Mouse (Mus musculus): ENCODE measurements around the gene Pard3.

The Pard3 gene

DNA sequence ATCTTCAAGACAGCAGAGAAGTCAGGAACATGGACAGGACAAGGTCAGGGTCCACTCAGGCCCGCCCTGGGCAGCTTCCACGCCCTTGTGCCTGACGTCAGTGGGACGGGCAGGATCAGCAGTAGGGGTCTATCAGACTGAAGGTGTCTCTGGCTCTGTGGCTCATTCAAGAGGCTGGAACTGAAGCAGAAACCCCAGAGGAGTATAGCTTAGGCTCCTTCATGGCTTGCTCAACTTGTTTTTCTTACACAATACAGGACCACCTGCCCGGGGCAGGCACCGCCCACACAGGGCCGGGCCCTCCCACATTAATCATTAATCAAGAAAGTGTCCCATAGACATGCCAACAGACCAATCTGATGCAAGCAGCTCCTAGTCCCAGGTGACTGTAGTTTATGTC lies 12.8 kb downstream of the Pard3 start:
- ChIA-PET CTCF (no interaction called here), POLR2A (interaction anchor here (0.6 to 2.5 kb wide), 7 partner anchors 9 to 14 kb away, joined by 3 to 7 read pairs (median 4); partner anchors contain the start of gene Pard3 (in 2 of the 4))

DNA sequence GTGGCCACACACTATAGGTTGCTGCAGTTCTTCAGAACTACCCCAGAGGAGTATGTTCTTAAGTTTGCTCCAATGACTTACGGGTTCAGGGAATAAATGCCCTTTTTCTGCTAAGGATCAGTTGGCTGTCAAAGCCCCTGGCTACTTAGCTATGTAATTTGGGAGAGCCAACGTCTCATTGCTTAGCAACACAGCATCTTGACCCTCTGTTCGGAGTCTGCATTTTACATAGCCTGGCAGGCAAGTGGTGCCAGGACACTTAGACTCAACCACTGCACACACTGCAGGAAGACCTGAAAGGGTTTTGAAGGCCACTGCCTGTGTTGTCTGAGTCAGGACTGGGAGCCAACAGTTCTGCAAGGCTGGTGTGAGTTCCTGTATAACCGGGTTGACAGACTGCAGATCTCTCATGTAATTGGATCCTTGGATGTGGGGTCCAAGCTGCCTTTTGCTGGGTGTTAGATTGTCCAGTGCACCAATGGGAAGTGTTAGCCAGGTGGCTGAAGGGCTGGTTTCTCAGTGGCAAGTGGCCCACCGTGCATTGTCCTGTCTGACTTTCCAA lies 15.6 kb downstream of the Pard3 start:
- CTCF ChIA-PET = no interaction called here
- POLR2A ChIA-PET = interaction anchor here in 2 of 4 experiments (1.1 to 2.5 kb wide), 2 partner anchors 16 to 66 kb away, joined by 3 to 7 read pairs; partner anchors contain the start of gene Pard3 (in 1 of the 2)

DNA sequence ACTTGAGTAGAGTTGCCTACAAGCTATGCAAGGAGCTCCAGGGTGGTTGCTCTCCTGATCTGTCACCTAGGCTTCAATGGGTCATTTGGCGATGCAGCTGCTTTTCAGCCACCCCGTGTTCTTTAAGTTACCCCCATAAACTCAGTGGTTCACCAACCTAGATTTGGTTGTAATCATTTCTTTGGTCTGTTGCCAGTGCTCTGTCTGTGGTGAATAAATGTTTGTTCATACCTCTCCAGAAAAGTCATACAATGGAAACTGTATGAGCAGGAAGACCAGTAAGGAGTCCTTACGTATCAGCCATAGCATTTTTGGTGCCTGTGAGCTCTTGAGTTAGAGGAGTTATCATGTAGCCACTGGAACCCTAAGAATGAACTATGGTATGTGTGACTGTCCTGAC lies 17.6 kb downstream of the Pard3 start:
- CTCF ChIA-PET = no interaction called here
- POLR2A ChIA-PET = no interaction called here

DNA sequence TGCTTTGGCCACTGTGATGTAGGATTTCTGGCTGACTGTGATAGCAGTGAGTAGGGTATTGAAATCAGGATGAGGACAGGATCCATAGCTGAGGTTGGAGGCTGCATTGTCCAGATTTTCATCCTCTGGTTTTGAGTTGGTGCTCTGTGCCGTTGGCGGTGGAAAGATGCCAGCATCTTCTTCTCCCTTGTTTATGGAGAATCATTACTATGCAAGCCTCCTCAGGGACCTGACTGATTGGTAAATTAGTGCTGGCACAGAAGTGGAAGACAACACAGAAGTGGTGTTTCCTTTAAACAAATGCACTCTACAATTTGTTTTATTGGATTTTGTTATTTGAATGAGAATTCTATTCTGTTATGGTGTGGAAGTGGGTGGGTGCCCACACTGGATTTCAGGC lies 18.8 kb downstream of the Pard3 start:
- POLR2A ChIA-PET = no interaction called here

DNA sequence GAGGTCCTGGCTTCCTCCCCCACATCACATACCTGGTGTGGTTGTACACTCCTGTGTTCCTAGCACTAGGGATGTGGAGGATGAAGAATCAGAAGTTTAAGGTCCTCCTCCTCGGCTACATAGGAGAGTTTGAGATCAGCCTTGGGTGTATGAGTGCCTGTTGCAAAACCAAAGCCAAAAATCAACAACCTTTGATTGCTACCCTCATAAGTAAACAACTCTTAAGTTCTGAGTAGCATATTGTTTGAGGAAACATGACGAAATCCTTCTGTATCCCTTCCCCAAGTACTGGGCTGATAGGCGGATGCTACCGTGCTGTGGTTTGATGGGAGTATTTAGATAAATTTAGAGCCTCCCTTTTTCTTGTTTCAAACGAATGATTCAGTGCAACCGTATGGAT lies 20.9 kb downstream of the Pard3 start:
- CTCF ChIA-PET = no interaction called here
- POLR2A ChIA-PET = interaction anchor here in 2 of 4 experiments (1.2 to 1.3 kb wide), 2 partner anchors 9 to 12 kb away, joined by 3 read pairs; no protein-coding TSS in a partner anchor

More for the DNA sequence above, 18.8 kb downstream of the Pard3 start:
- CTCF ChIA-PET = interaction anchor here in 1 of 4 experiments (0.6 kb wide), 1 partner anchor 364 kb away, joined by 3 read pairs; no protein-coding TSS in a partner anchor

DNA sequence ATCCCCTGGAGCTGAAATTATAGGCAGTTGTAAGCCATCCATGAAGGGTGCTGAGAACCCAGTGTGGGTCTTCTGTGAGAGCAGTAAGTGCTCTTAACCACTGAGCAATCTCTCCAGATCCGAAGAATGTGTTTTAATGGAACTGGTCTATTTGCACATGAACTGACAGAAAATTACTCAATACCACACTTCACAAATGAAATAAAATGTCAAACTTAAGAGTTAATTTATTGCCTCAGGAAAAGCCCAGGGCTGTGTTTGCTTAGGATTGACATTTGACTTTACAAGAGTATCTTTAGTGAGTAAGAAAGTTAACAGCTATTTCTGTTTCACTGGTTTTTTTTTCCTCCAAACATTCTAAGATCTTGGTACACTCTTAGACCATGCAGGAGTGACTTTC lies 23.7 kb downstream of the Pard3 start:
- POLR2A ChIA-PET = interaction anchor here in 3 of 4 experiments (0.5 to 1.4 kb wide), 8 partner anchors 11 to 181 kb away, joined by 3 to 6 read pairs (median 4); partner anchors contain the start of gene Pard3 (in 1 of the 3)
- CTCF ChIA-PET = no interaction called here

DNA sequence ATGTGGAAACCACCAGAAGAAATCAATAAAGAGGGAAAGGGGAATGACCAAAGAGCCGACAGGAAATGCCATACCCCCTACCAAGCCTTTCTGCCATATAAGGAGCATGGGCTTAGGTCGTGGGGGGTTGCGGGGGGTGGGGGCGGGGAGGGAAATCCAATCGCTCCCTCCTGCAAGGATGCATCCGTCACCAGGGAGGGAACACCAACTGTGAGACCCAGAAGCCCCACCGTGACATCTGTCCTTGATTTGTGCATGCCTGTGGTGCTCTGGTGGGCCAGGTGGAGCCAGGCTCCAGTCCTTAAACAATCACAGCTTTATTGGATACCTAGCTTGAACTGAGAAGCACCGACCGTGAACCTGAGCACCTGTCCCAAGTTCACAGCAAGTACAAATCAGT lies 24.7 kb downstream of the Pard3 start:
- CTCF ChIA-PET = no interaction called here
- POLR2A ChIA-PET = interaction anchor here in 2 of 4 experiments (0.7 to 1.0 kb wide), 3 partner anchors 22 to 51 kb away, joined by 3 read pairs; partner anchors contain the start of gene Pard3 (in 1 of the 2)

DNA sequence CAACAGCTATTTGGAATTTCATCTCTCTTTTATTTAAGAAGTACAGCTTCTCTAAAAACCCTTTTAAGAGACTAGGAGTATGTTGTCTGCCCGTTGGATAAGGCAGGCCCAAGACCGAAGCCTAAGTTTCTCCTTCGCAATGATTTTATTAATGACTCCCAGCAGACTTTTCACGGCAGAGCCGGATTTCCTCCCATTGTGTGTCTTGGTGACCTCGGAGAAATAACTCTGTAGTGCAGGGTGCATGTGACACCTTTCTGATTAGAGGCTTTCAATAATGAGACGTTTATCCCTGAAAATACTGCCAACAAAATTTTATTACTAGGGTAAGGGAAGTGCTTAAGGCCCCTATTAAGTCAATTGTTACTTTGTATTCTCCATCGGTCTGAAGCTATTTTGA lies 25.3 kb downstream of the Pard3 start:
- ChIA-PET POLR2A (interaction anchor here in 1 of 4 experiments (0.9 kb wide), 1 partner anchor 22 kb away, joined by 3 read pairs; no protein-coding TSS in a partner anchor), CTCF (no interaction called here)

DNA sequence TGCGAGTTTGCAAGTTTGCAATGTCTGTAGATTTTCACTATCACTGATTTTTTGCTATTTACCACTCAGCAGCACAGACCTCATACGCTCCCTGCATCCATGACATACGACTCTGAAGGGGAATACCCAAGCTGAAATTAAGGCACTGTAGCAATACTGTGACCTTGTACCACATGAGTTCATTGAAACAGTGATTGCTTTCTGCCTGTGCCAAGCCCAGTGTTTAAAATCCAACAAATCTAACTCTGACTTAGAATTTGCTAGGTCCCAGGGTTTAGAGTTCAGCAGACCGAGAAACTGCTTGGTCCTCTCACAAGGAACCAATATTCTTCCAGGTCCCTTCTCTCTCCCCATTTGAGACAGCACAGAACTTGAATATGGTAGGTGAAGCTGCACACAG lies 26.7 kb downstream of the Pard3 start:
- POLR2A ChIA-PET = interaction anchor here in 1 of 4 experiments (0.5 kb wide), 1 partner anchor 14 kb away, joined by 4 read pairs; no protein-coding TSS in a partner anchor
- CTCF ChIA-PET = no interaction called here

DNA sequence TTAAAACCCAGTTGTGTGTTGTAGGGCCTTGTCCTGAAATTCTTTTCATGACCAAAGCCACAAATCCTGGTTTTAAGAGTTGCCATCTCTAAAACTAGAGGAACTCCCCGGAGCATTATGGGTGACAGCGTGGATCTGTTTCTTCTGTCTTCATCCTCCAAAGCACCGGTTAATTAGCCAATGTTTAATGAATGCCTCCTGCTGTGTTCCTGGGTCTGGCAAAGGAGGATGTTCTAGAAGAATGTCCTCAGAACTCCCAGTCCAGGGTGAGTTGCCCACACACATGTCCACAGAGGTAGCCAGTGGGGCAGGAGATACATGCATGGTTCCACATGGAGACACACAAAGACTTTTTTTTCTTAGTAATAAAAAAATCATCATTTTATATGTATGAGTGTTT lies 28.2 kb downstream of the Pard3 start:
- ChIA-PET POLR2A (no interaction called here), CTCF (no interaction called here)

DNA sequence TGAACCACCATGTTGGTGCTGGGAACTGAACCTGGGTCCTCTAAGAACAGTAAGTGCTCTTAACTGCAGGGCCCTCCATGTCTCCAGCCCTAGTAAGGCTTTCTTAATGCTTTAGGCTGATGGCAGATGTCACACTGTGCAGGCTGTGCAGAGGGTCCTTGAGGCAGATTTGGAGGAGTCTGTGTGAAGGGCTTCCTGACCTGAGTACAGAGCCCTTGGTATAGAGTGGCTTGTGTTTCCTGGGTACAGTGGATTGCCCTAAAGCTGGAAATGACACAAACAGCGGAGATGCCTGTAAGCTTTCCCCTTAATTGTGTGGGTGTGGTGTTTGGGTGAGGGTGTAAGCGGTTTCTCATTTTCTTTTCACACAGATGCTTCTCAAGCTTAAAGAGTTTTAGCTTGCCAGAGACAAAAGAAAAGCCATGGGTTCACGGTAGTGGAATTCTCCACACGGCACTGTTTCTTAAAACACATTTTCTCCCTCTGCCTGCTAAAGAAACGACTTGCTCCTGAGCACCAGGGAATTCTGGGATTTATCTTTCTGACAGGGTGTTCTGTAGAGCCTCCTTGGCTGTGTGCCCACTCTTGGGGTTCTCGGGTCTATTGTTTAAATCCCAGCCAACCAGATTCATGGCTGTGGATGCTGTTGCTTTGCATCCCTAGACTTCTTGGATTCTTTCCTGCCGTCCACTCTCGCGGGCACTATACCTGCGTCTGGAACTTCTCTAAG lies 28.9 kb downstream of the Pard3 start:
- POLR2A ChIA-PET = interaction anchor here in 3 of 4 experiments (0.7 to 2.2 kb wide), 3 partner anchors 10 to 223 kb away, joined by 6 to 13 read pairs (median 7); no protein-coding TSS in a partner anchor
- CTCF ChIA-PET = interaction anchor here in 1 of 4 experiments (0.6 kb wide), 2 partner anchors 15 to 1263 kb away, joined by 3 to 7 read pairs; no protein-coding TSS in a partner anchor

DNA sequence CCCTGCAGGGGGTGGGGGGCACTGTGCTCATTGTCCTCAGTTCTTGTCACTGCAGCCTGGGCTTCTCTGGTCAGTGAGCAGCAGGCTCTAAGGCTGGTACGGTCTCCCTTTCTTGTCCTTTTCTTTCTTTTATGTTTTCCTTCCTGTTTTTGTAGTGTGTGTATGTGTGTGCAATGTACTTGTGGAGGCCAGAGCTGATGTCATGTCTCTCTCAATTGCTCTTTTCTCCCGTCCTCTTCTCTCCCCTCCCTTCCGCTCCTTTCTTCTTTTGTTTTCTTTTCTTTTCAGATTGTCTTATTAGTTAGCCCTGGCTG lies 29.4 kb downstream of the Pard3 start:
- ChIA-PET CTCF (interaction anchor here in 1 of 4 experiments (0.6 kb wide), 2 partner anchors 15 to 1262 kb away, joined by 3 to 7 read pairs; no protein-coding TSS in a partner anchor), POLR2A (interaction anchor here in 3 of 4 experiments (0.7 to 2.2 kb wide), 5 partner anchors 10 to 222 kb away, joined by 3 to 13 read pairs (median 6); no protein-coding TSS in a partner anchor)

DNA sequence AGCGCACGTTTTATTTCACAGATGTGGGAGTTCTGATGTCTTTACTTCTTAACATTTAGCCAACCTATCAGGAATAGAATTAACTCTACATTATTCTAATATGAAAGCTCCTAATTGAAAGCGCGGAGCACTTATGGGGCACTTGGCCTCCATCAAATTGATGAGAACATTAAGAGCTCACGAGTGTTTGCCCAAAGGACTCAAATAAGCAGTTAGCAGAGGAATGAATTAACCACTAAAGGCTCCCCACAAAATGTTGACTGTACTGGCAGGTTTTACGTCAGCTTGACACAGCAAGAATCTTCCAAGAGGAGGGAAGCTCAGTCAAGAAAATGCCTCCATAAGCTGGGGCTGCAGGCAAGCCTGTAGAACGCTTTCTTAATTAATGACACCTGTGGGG lies 32.1 kb downstream of the Pard3 start:
- CTCF ChIA-PET = no interaction called here
- POLR2A ChIA-PET = interaction anchor here in 2 of 4 experiments (0.7 to 1.4 kb wide), 4 partner anchors 17 to 1404 kb away, joined by 3 to 6 read pairs (median 4); no protein-coding TSS in a partner anchor

DNA sequence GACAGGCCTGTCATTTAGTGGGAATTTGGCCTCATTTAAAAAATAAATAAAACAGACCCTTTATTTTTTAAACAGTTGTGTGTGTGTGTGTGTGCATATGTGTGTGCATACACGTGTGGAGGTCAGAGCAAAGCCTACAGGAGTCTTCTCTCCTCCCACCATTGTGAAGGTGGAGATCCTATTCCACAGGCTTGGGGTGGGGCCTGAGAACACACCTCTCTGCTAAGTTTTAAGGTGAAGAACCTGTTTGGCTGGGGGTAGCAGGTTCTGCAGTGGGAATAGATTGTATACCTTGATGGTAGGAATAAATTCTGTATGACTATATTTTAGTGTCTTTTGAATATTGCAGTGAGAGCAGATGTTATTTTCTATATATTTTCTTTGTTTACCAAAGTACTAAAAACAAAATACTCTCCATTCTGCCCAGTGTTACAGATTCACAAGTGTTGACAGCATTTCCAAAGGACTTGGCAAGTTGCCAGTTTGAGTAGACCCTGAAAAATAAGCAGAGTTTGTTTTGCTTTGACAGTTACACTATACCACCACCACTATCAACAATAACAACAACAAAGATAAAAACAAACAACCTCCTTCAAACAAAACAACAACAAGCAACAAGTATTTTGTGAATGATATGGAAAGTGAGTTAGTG lies 35.9 kb downstream of the Pard3 start:
- POLR2A ChIA-PET = interaction anchor here in 1 of 4 experiments (0.5 kb wide), 1 partner anchor 508 kb away, joined by 3 read pairs; no protein-coding TSS in a partner anchor
- CTCF ChIA-PET = no interaction called here

DNA sequence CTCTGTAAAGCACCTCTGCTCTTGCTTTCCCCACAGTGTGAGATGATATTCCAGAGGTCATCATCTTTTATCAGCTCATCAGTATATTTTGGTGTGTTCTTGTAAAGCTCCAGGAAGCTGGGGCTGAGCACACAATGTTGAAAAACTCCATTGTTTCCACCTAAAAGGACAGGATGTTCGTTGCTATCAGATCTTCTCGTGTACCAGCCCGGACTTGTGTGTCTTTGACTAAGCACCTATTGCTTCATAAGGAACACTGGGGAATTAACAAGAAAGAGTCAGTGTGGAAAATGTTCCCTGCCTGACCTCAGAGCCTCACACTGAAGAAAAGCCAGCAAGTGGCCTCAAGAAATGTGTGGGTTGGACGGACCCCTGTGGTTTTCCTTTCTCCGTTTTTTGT lies 39.6 kb downstream of the Pard3 start:
- POLR2A ChIA-PET = interaction anchor here in 1 of 4 experiments (0.5 kb wide), 1 partner anchor 10 kb away, joined by 7 read pairs; no protein-coding TSS in a partner anchor
- CTCF ChIA-PET = no interaction called here

DNA sequence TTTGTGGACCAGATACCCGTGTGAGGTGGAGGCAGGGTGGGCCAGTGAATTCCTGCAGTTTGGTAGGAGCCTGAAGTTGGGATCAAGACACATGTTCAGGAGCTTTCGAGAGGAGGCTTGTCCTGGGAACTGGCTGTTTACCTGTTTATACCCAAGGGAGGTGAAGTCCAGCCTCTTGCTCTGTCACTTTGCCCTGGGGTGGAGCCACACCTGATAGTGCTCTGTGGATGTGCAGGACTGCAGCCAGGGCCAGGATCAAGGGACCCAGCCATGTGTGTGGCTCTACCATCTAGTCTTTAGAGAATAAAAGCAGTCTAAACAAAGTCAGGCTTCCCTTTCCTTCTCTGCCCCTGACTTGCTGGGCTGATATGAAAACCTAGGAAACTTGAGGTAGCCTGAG lies 40.9 kb downstream of the Pard3 start:
- POLR2A ChIA-PET = no interaction called here
- CTCF ChIA-PET = no interaction called here

DNA sequence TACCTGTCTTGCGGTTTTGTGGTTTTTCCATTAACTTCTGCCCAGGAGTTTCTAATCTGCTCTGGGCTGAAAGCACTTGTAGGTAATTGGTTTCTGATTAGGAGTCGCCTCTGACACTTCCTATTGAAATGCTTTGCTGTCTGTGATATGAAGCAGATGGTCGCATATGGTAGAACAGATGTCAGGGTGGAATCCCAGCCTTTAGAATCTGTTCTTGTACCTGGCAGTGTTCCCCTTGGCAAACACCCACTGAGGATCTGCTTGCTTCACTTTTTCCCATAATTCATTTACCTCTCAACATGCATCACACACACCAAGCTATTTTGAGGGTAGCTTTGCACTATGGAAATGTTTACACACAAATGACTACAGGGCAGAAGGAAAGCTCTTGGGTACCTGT lies 44.2 kb downstream of the Pard3 start:
- CTCF ChIA-PET = interaction anchor here in 3 of 4 experiments (0.5 to 0.7 kb wide), 5 partner anchors 15 to 244 kb away, joined by 4 to 7 read pairs (median 7); no protein-coding TSS in a partner anchor
- POLR2A ChIA-PET = interaction anchor here in 1 of 4 experiments (0.7 to 2.0 kb wide), 6 partner anchors 9 to 45 kb away, joined by 3 to 5 read pairs (median 4); no protein-coding TSS in a partner anchor

DNA sequence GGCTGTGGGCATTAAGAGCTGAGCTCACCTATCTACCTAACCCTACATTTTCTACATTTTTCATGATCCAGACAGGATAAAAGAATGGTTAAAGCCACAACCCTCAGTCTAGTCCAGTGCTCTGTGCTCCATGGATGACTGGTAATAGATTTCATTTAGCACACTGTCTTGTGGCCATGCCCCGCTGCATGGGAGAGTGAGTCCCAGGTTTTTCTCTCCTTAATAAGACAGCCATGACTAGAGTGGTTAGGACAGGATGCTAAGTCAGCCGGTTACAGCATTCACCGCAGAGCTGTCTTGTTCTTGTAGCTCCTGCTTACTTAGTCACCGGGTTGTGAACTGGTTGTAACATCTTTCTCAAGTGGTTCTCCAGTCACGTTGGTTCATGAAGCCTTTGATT lies 49.5 kb downstream of the Pard3 start:
- ChIA-PET CTCF (no interaction called here), POLR2A (interaction anchor here in 1 of 4 experiments (0.9 to 1.8 kb wide), 4 partner anchors 12 to 66 kb away, joined by 3 to 10 read pairs (median 5); no protein-coding TSS in a partner anchor)

DNA sequence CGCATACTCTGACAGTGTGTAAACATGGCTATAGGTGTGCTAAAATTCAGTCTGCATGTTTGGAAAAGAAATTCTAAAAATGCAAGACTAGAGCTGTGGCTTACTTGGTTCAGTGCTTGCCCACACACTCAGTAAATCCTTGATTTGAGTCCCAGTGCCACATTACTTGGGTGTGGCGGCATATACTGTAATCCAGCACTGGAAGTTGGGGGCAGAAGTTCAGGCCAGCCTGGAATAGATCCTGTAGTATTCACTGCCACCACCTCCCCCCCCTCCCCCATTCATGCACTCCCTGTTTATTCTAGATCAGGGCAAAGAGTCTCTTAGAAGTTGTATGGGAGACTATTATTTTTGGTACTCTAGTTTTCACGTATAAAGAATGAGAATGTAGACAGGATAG lies 52.1 kb downstream of the Pard3 start:
- POLR2A ChIA-PET = interaction anchor here in 1 of 4 experiments (0.6 to 1.5 kb wide), 4 partner anchors 9 to 170 kb away, joined by 3 to 5 read pairs (median 3); partner anchors contain the start of gene Tomm20
- CTCF ChIA-PET = no interaction called here
